Mouse (Mus musculus): Measurements from ENCODE around the gene Cdt1. TPM values are rescaled to one million over a fixed set of nuclear protein-coding genes. Genes with fewer than 3 reads are reported as not detected.

Cdt1 gene
- polyA plus RNA-seq, 1 experiment from 2014 or later: 39.3 TPM

DNA sequence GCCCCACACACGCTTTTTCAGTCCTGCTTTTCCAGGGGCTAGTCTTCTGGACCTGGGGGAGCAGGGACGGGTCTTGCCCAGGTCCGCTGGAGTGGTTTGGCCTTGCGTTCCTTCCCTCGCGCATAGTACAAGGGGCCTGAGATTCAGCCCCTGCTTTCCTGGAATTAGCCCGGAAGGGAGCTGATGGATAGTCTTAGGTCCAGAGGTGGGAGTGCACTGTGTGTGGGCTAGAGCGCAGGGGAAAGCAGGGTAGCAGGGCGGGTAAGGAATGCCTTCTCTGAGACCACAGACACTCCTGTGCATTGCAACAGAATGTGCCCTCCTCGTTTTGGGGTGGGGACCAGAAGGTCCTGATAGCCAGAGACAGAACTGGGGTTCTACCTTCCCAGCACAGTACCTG is 9.3 kb downstream of the Cdt1 start:
- Histone ChIP-seq H3K4me3 (peak overlapping the region; percentile 64), H3K36me3 (peaks cover 29% of the 10 kb centered on the region), H3K4me2 (replicated peaks) (peak overlapping the region; percentile 77), H3K4me1 (peaks cover 62% of the 10 kb centered on the region), H3K27ac (peak overlapping the region; percentile 79; the same call in 1 of the 2 replicates), H3K27me3 (no peaks in the 10 kb centered on the region), H3K9ac (0 out of 2 replicates have a peak overlapping the region, but pooled peaks have one; percentile 35), H3K9me3 (no peaks in the 10 kb centered on the region)
- ATAC-seq (ENCODE audit: low FRiP score, low read depth): peak; percentile 17
- WGBS: 44% methylated on average over 10 of the region's 10 CpGs

DNA sequence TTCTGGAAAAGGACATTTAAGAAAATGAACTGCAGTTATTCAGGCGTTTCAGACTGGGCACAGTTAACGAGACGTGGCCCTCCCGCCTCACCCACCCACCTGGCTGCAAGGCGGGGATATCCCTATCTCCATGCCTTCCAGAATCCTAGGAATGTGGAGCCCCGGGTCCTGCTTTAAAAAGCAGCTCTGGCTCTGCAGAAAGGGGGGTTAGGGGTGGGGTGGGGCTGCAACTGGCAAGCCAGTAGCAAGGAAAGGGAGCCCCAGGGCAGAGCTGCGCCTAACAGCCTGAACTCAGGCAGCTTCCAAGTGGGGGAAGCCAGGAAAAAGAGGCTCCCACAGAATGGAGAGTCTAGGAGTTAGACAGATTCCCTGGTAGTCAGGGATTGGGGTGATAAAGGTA is 11.4 kb downstream of the Cdt1 start:
- H3K27me3 ChIP-seq: no peaks in the 10 kb centered on the region
- H3K4me2 ChIP-seq (replicated peaks): peak overlapping the region; percentile 36
- H3K4me1 ChIP-seq: peaks cover 62% of the 10 kb centered on the region
- H3K9me3 ChIP-seq: no peaks in the 10 kb centered on the region
- no peak overlapping the region for H3K4me3 ChIP-seq
- H3K27ac ChIP-seq: peak overlapping the region; percentile 64
- no peak for ATAC-seq (ENCODE audit: low FRiP score, low read depth)
- WGBS: 11% methylated on average over 7 of the region's 7 CpGs
- peaks cover 10% of the 10 kb centered on the region for H3K36me3 ChIP-seq
- H3K9ac ChIP-seq: peak overlapping the region; percentile 43

DNA sequence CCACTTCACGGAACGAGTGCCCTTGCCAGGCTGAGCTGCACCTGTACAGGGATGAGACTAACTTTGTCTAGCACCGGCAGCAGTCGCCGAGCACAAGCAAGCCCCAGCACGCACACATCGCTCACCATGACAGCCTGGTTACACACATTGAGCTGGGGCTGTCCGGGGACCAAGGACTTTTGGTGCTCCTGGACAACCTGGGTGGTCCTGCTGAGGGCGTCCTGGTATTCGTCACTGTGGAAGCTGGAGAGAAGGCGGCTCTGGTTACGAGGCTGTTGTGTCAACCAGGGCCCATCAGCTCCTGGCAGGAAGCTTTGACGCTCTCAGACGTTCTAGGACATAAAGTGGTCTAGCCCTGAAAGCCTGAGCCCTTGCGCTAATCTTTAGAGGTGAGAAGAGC is 13.1 kb downstream of the Cdt1 start:
- ATAC-seq (ENCODE audit: low FRiP score, low read depth): no peak
- Histone ChIP-seq H3K9me3 (no peaks in the 10 kb centered on the region), H3K9ac (no peak overlapping the region), H3K4me3 (no peak overlapping the region), H3K27me3 (no peaks in the 10 kb centered on the region), H3K27ac (no peak overlapping the region), H3K4me2 (replicated peaks) (no peak overlapping the region), H3K4me1 (peaks cover 57% of the 10 kb centered on the region), H3K36me3 (no peaks in the 10 kb centered on the region)
- WGBS: 24% methylated on average over 14 of the region's 15 CpGs

DNA sequence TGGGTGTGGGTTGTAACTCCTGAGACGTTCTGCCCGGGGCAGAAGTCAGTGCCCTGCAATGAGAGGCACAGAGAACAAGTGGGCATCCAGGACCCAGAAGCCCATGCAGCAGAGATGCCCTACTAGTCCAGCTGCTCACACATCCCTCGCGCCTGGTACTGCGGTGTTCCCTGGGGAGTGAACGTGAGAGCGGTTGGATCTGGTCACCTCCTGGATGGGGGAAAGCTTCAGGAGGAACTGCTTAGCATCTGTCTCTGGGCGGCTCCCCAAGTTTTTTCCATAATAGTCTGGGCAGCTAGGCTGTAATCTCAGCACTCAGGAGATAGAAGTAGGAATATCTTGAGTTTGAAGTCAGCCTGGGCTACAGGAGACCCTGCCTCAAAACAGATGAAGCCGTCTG is 17.2 kb downstream of the Cdt1 start:
- H3K36me3 ChIP-seq: no peaks in the 10 kb centered on the region
- no peaks in the 10 kb centered on the region for H3K9me3 ChIP-seq
- WGBS: 83% methylated on average over 9 of the region's 9 CpGs
- H3K4me2 ChIP-seq (replicated peaks): no peak overlapping the region
- H3K9ac ChIP-seq: no peak overlapping the region
- no peak for ATAC-seq (ENCODE audit: low FRiP score, low read depth)
- no peak overlapping the region for H3K4me3 ChIP-seq
- H3K4me1 ChIP-seq: peaks cover 37% of the 10 kb centered on the region
- no peak overlapping the region for H3K27ac ChIP-seq
- no peaks in the 10 kb centered on the region for H3K27me3 ChIP-seq

DNA sequence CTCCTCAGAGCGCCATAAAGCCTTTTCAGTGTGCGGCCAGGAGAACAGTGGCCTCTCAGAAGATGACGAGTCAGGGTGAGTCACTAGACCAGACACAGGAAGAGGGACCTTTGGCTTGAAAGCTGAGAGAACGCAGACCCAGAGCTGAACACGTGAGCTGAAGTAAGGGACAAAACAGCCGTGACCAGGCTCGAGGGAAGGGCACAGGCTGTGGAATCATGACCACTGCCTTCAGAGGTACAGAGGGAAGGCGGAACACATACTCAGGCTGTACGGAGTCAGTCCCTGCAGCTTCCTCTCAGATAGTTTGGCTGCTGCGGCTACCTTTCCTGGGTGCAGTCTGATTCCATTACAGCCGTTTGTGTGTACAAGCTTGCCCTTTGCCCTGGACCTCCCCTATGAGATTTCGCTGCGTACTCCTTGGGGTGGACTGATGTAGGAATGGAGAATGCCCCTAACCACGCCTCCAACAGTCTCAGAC is 17.6 kb downstream of the Cdt1 start:
- Histone ChIP-seq H3K9ac (no peak overlapping the region), H3K4me2 (replicated peaks) (no peak overlapping the region), H3K27me3 (no peaks in the 10 kb centered on the region), H3K9me3 (no peaks in the 10 kb centered on the region), H3K4me3 (no peak overlapping the region), H3K27ac (no peak overlapping the region; the same call in 1 of the 2 replicates), H3K4me1 (peaks cover 33% of the 10 kb centered on the region), H3K36me3 (no peaks in the 10 kb centered on the region)
- ATAC-seq (ENCODE audit: low FRiP score, low read depth): no peak
- WGBS: 62% methylated on average over 14 of the region's 14 CpGs

DNA sequence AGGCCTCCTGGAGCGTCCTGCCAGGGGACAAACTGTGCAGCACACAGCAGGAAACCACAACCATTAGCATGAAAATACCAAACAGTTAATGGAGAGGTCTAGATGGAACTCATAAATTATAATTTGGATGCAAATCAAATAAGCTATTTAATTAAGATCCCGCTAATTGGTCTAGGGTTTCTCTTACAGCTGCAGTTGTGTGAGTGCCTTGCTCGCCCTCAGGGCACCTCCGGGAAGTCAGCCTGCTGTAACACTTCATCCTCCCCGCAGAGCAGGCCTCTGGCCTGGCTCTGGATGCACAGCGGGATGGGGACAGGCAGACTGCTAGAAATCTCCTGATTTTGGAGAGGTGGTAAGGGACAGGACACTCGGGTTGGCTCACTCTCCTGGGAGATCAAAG is 18.4 kb downstream of the Cdt1 start:
- H3K4me1 ChIP-seq: peaks cover 25% of the 10 kb centered on the region
- H3K27me3 ChIP-seq: no peaks in the 10 kb centered on the region
- H3K36me3 ChIP-seq: no peaks in the 10 kb centered on the region
- no peaks in the 10 kb centered on the region for H3K9me3 ChIP-seq
- no peak overlapping the region for H3K27ac ChIP-seq
- no peak overlapping the region for H3K9ac ChIP-seq
- no peak overlapping the region for H3K4me2 ChIP-seq (replicated peaks)
- ATAC-seq (ENCODE audit: low FRiP score, low read depth): no peak
- WGBS: 33% methylated on average over 7 of the region's 7 CpGs
- H3K4me3 ChIP-seq: no peak overlapping the region

DNA sequence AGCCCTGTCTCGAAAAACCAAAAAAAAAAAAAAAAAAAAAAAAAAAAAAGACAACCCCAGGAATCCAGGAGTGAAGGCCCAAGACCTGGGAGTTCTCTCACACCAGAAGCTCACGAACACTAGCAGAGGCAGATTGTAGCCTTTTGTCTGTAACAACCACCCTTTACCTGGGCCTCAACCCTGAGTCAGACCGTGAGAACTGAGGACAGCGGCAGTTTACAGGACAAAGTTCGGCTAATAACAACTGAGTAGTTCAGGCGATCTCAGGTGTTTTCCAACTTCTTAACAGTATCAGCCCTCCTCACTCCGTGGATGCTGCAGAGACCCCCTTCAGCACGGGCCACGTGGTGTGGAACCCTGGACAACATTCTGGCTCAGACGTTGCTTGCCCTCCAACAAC is 18.9 kb downstream of the Cdt1 start:
- Histone ChIP-seq H3K4me1 (peaks cover 23% of the 10 kb centered on the region), H3K27ac (no peak overlapping the region), H3K36me3 (no peaks in the 10 kb centered on the region), H3K27me3 (no peaks in the 10 kb centered on the region), H3K4me2 (replicated peaks) (no peak overlapping the region), H3K4me3 (no peak overlapping the region), H3K9ac (no peak overlapping the region), H3K9me3 (no peaks in the 10 kb centered on the region)
- 73% methylated on average over 10 of the region's 10 CpGs for WGBS
- no peak for ATAC-seq (ENCODE audit: low FRiP score, low read depth)

DNA sequence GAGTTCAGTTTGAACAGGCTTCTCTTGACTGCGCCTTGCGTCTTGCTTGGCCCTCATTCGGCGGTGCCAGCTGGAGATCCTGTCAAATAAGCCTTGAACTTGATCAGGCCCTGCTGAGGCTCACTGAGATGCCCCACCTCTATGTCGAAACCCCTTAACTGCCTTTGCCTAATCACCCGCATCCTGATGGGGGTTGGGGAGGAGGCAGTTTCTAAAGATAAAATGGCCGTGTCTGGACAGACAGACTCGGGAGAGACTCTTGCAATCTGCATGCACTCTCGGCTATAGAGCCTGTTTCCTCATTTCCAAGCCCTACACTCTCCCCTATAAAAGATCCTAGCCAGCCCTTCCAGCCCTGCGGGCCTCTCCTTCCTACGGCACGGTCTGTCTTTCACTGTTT is 25.4 kb downstream of the Cdt1 start:
- Histone ChIP-seq H3K9me3 (no peaks in the 10 kb centered on the region), H3K36me3 (peaks cover 18% of the 10 kb centered on the region), H3K27ac (no peak overlapping the region), H3K4me2 (replicated peaks) (no peak overlapping the region), H3K4me1 (no peaks in the 10 kb centered on the region; the same call in 1 of the 2 replicates), H3K27me3 (no peaks in the 10 kb centered on the region), H3K4me3 (no peak overlapping the region), H3K9ac (peak overlapping the region; percentile 43)
- no peak for ATAC-seq (ENCODE audit: low FRiP score, low read depth)
- 40% methylated on average over 12 of the region's 12 CpGs for WGBS

DNA sequence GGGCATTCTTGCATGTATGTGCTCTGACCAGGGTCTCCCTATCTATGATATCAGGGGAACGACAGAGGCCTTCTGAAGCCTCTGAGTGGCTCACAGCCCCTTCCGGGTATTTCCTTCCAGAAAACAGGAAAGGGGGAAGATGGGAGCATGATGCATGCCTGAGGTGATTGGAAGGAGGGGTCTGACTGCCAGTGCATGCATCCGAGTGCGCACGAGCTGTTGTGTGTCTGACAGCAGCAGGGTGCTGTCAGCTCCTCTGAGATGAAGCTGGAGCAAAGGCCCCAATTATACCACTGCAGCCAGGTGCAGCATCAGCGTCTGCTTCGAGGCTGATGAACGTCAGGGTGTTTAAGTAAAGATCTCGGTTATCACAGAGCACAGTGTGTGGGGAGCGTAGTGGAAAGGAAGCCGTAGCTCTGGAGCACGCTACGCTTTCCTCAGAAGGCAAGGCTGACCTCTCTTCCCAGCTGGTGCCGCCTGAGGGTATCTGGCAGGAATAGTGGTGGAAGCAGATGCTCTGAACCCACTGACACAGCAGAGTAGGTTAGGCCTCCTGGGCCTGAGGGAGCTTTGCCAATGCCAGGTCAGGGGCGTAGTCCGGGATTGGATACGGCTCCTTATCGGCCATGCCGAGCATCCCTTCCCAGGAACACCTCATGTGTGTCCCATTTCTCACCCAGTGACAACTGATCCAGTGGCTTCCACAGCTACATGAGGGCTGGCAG is 26.1 kb downstream of the Cdt1 start:
- Histone ChIP-seq H3K36me3 (peaks cover 20% of the 10 kb centered on the region), H3K27me3 (no peaks in the 10 kb centered on the region), H3K9me3 (no peaks in the 10 kb centered on the region), H3K4me2 (replicated peaks) (no peak overlapping the region), H3K4me1 (no peaks in the 10 kb centered on the region; the same call in 1 of the 2 replicates), H3K27ac (no peak overlapping the region), H3K9ac (peak overlapping the region; percentile 43), H3K4me3 (no peak overlapping the region)
- WGBS: 74% methylated on average over 19 of the region's 19 CpGs
- no peak for ATAC-seq (ENCODE audit: low FRiP score, low read depth)

DNA sequence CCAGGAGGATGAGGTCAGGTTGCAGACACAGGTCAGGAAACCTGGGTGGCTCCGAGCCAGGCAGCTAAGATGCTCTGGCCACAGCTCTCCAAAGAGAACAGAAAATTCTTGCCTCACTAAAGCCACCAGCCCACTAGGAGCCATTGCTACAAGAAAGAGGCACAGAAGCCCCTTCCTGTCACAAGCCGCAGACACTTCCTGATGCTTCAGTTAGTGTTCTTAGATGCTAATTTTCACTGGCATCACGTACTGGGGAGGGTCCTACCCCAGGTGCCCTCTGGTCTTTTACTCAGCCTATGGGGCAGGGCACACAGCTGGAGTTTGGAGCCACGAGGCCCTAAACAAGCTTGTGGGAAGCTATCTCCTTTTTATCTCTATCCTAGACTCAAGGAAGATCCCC is 28.2 kb downstream of the Cdt1 start:
- Histone ChIP-seq H3K27ac (no peak overlapping the region), H3K9me3 (no peaks in the 10 kb centered on the region), H3K36me3 (peaks cover 20% of the 10 kb centered on the region), H3K4me1 (no peaks in the 10 kb centered on the region; the same call in 1 of the 2 replicates), H3K9ac (0 out of 2 replicates have a peak overlapping the region, but pooled peaks have one; percentile 25), H3K4me3 (no peak overlapping the region), H3K27me3 (no peaks in the 10 kb centered on the region), H3K4me2 (replicated peaks) (no peak overlapping the region)
- 60% methylated on average over 4 of the region's 4 CpGs for WGBS
- ATAC-seq (ENCODE audit: low FRiP score, low read depth): no peak

DNA sequence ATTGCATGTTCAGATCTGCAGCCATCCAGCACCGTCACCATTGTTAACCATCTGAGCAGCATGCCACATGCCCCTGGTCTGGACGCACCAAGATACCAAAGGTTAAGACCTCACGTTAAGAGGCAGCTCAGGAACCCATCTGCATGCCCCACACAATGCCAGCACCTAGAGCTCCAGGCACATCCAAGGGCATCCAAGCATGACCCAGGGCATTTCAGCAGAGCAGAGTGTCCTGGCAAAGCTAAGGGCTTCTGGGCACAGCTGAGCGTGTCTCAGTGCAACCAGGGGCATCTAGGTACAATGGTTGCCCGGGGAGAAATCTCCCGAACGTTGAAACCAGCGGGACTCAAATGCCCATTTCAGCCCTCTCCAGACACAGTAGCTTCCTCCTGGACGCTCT is 32.9 kb downstream of the Cdt1 start:
- WGBS: 88% methylated on average over 9 of the region's 9 CpGs
- H3K4me2 ChIP-seq (replicated peaks): no peak overlapping the region
- peaks cover 5% of the 10 kb centered on the region for H3K36me3 ChIP-seq
- H3K4me1 ChIP-seq: no peaks in the 10 kb centered on the region
- no peaks in the 10 kb centered on the region for H3K9me3 ChIP-seq
- H3K27me3 ChIP-seq: no peaks in the 10 kb centered on the region
- no peak overlapping the region for H3K27ac ChIP-seq
- H3K4me3 ChIP-seq: no peak overlapping the region
- ATAC-seq (ENCODE audit: low FRiP score, low read depth): no peak
- H3K9ac ChIP-seq: no peak overlapping the region

DNA sequence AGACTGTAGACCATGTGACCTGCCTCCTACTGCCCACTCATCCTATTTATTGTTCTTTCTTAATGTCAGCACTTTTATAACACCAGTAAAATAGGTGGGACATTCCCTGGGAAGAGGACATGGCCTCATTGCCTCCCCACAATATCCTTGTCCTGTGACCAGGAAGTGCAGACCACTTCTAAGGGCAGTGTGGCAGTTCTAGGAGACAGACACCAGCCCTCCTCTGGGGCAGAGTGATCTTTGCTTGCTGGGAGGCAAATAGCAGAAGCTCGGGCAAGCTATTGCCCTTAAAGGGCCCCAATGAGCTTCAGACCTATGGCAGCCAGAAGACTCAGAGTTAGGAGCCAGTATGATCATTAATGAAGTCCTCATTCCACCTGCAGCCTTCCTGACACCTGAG is 36.8 kb downstream of the Cdt1 start:
- H3K36me3 ChIP-seq: no peaks in the 10 kb centered on the region
- WGBS: 50% methylated on average over 1 of the region's 1 CpGs
- no peak overlapping the region for H3K27ac ChIP-seq
- H3K9me3 ChIP-seq: no peaks in the 10 kb centered on the region
- no peak overlapping the region for H3K9ac ChIP-seq
- no peak overlapping the region for H3K4me2 ChIP-seq (replicated peaks)
- H3K4me3 ChIP-seq: no peak overlapping the region
- H3K27me3 ChIP-seq: no peaks in the 10 kb centered on the region
- no peaks in the 10 kb centered on the region for H3K4me1 ChIP-seq
- ATAC-seq (ENCODE audit: low FRiP score, low read depth): no peak

DNA sequence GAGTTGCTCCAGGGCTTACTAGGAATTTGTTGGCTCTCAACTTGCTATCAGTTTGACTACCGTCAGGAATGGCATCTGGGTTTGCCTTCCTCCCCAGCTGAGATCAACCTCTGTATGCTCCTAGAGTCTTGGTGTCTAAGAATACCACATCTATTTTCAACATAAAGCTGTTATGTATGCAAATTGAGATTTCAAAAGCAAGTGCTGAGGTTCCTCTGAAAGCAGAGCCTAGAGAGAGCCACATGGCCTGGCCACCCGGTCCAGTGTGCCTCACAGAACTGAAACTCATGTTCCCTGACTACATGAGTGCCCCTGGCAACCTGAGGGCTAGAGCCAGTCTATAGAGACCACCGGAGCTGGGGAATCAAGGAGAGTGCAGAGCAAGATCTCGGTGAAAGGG is 37.6 kb downstream of the Cdt1 start:
- Histone ChIP-seq H3K9ac (no peak overlapping the region), H3K4me1 (peaks cover 3% of the 10 kb centered on the region), H3K36me3 (no peaks in the 10 kb centered on the region), H3K4me3 (no peak overlapping the region), H3K27me3 (no peaks in the 10 kb centered on the region), H3K4me2 (replicated peaks) (no peak overlapping the region), H3K27ac (no peak overlapping the region), H3K9me3 (no peaks in the 10 kb centered on the region)
- 73% methylated on average over 4 of the region's 4 CpGs for WGBS
- no peak for ATAC-seq (ENCODE audit: low FRiP score, low read depth)

All from limb, embryonic 13.5 days (tissue).